Mouse (Mus musculus): ENCODE measurements around the gene Cpsf4.

DNA sequence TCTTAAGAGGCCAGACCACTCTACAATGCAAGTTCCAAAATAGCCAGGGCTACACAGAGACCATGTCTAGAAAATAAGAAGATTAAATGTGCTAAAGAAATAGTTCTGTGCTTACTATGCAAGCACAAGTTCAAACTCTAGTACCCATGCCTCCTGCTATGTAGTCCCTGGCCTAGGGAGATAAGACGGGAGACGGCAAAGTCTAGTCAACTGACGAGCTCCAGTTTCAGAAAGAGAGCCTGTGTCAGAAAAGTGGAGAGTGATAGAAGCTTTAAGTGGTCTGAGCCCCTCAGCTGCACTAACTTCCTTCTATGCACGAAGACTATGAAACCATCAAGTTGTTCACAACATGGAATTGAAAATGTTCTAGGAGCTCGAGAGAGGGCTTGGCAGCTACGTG lies 17.7 kb upstream of the Cpsf4 start:
- no peak for TF ChIP-seq POLR2A (IDR thresholded peaks at IDR 0.05; ENCODE audit: insufficient read depth, low read depth, low read length)
- TF ChIP-seq CTCF (IDR thresholded peaks at IDR 0.05): no peak
